Mouse (Mus musculus) 3134 (cell line): Measurements from ENCODE around the gene Ms4a1.
"Not testable (repeated sequence)": the region's sequence is repeated elsewhere in the genome, so short reads cannot be mapped to it uniquely, and the experiment has no call there.

Experiments
- DNase-seq: peaks from one replicate; pipeline ENCODE4 v3.0.0-alpha.2; 2011; ENCODE audit warnings: low spot score; ENCODE audit not compliant: insufficient read length; ENCODE audit errors: extremely low read depth

Ms4a1 gene

GRCm38 (mm10) chr19:11266052-11266845 lies at the start of gene Ms4a1:
Ms4a1 (minus strand) TSS chr19:11266241.
- DNase-seq = no peak

GRCm38 (mm10) chr19:11314354-11314753 lies 48.3 kb upstream of the Ms4a1 start, which contains the start of gene Ms4a14:
Ms4a14 (minus strand) TSS chr19:11314454.
- DNase-seq = no peak

- no peak for DNase-seq
These were observed 42.8 kb upstream of the Ms4a1 start for GRCm38 (mm10) chr19:11308888-11309287.

- DNase-seq = not testable (repeated sequence)
These were observed 33.5 kb upstream of the Ms4a1 start for GRCm38 (mm10) chr19:11299529-11299928.

GRCm38 (mm10) chr19:11298939-11299338 lies 32.9 kb upstream of the Ms4a1 start:
- DNase-seq = no peak

GRCm38 (mm10) chr19:11293616-11294015 lies 27.6 kb upstream of the Ms4a1 start:
- not testable (repeated sequence) for DNase-seq

- DNase-seq = no peak
These were observed 26.9 kb upstream of the Ms4a1 start for GRCm38 (mm10) chr19:11292990-11293389.

GRCm38 (mm10) chr19:11283773-11284172 lies 17.7 kb upstream of the Ms4a1 start, which contains the start of gene Ms4a5:
Ms4a5 (minus strand) TSS chr19:11283873.
- no peak for DNase-seq

- no peak for DNase-seq
These were observed 14.2 kb upstream of the Ms4a1 start for GRCm38 (mm10) chr19:11280223-11280622.

GRCm38 (mm10) chr19:11276431-11276830 lies 10.4 kb upstream of the Ms4a1 start:
- no peak for DNase-seq

GRCm38 (mm10) chr19:11266956-11267355 lies 915 bp upstream of the Ms4a1 start:
- DNase-seq = no peak

- DNase-seq = no peak
These were observed 1.3 kb downstream of the Ms4a1 start for GRCm38 (mm10) chr19:11264602-11265185.

GRCm38 (mm10) chr19:11263549-11263948 lies 2.5 kb downstream of the Ms4a1 start:
- no peak for DNase-seq

GRCm38 (mm10) chr19:11262932-11263331 lies 3.1 kb downstream of the Ms4a1 start:
- not testable (repeated sequence) for DNase-seq

GRCm38 (mm10) chr19:11261522-11261921 lies 4.5 kb downstream of the Ms4a1 start:
- DNase-seq = no peak

GRCm38 (mm10) chr19:11244230-11244629 lies 21.8 kb downstream of the Ms4a1 start:
- no peak for DNase-seq

- no peak for DNase-seq
These were observed 23.5 kb downstream of the Ms4a1 start for GRCm38 (mm10) chr19:11242560-11242959.

GRCm38 (mm10) chr19:11235820-11236219 lies 30.2 kb downstream of the Ms4a1 start:
- DNase-seq = no peak

GRCm38 (mm10) chr19:11234921-11235735 lies 30.9 kb downstream of the Ms4a1 start:
- DNase-seq = no peak

GRCm38 (mm10) chr19:11234244-11234643 lies 31.8 kb downstream of the Ms4a1 start:
- no peak for DNase-seq

GRCm38 (mm10) chr19:11232348-11232747 lies 33.7 kb downstream of the Ms4a1 start, which contains the start of gene Ms4a12:
Ms4a12 (minus strand) TSS chr19:11232448.
- DNase-seq = no peak
